Mouse (Mus musculus) embryonic facial prominence, embryonic 10.5 days (tissue): ENCODE data around the gene Maats1. TPM values are rescaled to one million over a fixed set of nuclear protein-coding genes. Genes with fewer than 3 reads are reported as not detected.

Experiments used
- DNase-seq: peaks from one replicate; pipeline ENCODE4 v3.0.0-alpha.2; 2017; ENCODE audit warnings: low spot score
- H3K27ac ChIP-seq: fragments of 300-500 bp; sonication (generic); replicated peaks from 2 replicates; pipeline ENCODE4 v1.5.1; 2016; ENCODE audit warnings: mild to moderate bottlenecking
- H3K27me3 ChIP-seq: fragments of 300-500 bp; sonication (generic); replicated peaks from 2 replicates; pipeline ENCODE4 v1.6.1; 2016; ENCODE audit warnings: low read depth, mild to moderate bottlenecking; ENCODE audit not compliant: poor library complexity, severe bottlenecking
- H3K36me3 ChIP-seq: fragments of 300-500 bp; sonication (generic); replicated peaks from 2 replicates; pipeline ENCODE4 v1.6.1; 2016; ENCODE audit warnings: mild to moderate bottlenecking, moderate library complexity
- H3K4me1 ChIP-seq: fragments of 300-500 bp; sonication (generic); 2 replicates; pipeline ENCODE4 v1.6.1; 2016
- H3K4me3 ChIP-seq: fragments of 300-500 bp; sonication (generic); 2 replicates; pipeline ENCODE4 v1.5.1; 2016; ENCODE audit warnings: mild to moderate bottlenecking, moderate library complexity
- H3K9me3 ChIP-seq: fragments of 300-500 bp; sonication (generic); 2 replicates; pipeline ENCODE4 v1.6.1; 2016; ENCODE audit warnings: mild to moderate bottlenecking
- WGBS: fragments of 180-500 bp; shearing (Covaris S2); methylation state at CpG from one replicate; pipeline ENCODE4 v1.1.7; 2016; 5-methylcytosine and 5-hydroxymethylcytosine counted together
- polyA plus RNA-seq: library from polyadenylated mRNA; unstranded; fragments of >200 nt; fragmentation: Nextera tagmentation; extraction: Ambion mirVana; gene quantifications from 2 replicates; pipeline ENCODE4 v1.2.1, GENCODE M21; 2016

Gene Maats1
- polyA plus RNA-seq, 1 experiment from 2014 or later = 0.17 TPM

GRCm38 (mm10) chr16:38295349-38295930 lies 46.5 kb downstream of the Maats1 start:
- Histone ChIP-seq H3K4me1 (0 out of 2 replicates have a peak, but pooled peaks cover 4% of the 10 kb centered on the region), H3K27ac (no peak overlapping the region), H3K4me3 (no peak overlapping the region), H3K36me3 (no peaks in the 10 kb centered on the region), H3K27me3 (no peaks in the 10 kb centered on the region), H3K9me3 (no peaks in the 10 kb centered on the region)
- 59% methylated on average over 5 of the region's 5 CpGs for WGBS
- no peak for DNase-seq

- Histone ChIP-seq H3K9me3 (no peaks in the 10 kb centered on the region), H3K27ac (no peak within 1 kb of the TSS), H3K4me1 (0 out of 2 replicates have a peak, but pooled peaks cover 4% of the 10 kb centered on the region), H3K27me3 (no peaks in the 10 kb centered on the region), H3K4me3 (no peak within 1 kb of the TSS), H3K36me3 (no peaks in the 10 kb centered on the region)
- WGBS = 72% methylated on average over 7 of the region's 7 CpGs
- no peak for DNase-seq
These were observed 47.1 kb downstream of the Maats1 start, which contains the start of gene Nr1i2 for GRCm38 (mm10) chr16:38294685-38295348. Gene Nr1i2 (minus strand): TSS chr16:38294824.

GRCm38 (mm10) chr16:38290151-38290550 lies 51.8 kb downstream of the Maats1 start:
- H3K9me3 ChIP-seq = no peaks in the 10 kb centered on the region
- H3K27me3 ChIP-seq = no peaks in the 10 kb centered on the region
- H3K4me1 ChIP-seq = peaks cover 25% of the 10 kb centered on the region
- no peaks in the 10 kb centered on the region for H3K36me3 ChIP-seq
- DNase-seq = no peak
- H3K4me3 ChIP-seq = no peak overlapping the region
- H3K27ac ChIP-seq = no peak overlapping the region
- 83% methylated on average over 2 of the region's 2 CpGs for WGBS

- Histone ChIP-seq H3K4me1 (peaks cover 21% of the 10 kb centered on the region), H3K9me3 (no peaks in the 10 kb centered on the region), H3K27me3 (no peaks in the 10 kb centered on the region), H3K36me3 (no peaks in the 10 kb centered on the region), H3K27ac (no peak overlapping the region), H3K4me3 (no peak overlapping the region)
- 20% methylated on average over 6 of the region's 6 CpGs for WGBS
- DNase-seq = peak; percentile 37
These were observed 53.1 kb downstream of the Maats1 start for GRCm38 (mm10) chr16:38288851-38289250.

GRCm38 (mm10) chr16:38287762-38288161 lies 54.2 kb downstream of the Maats1 start:
- WGBS = 84% methylated on average over 3 of the region's 3 CpGs
- H3K4me3 ChIP-seq = no peak overlapping the region
- DNase-seq = no peak

GRCm38 (mm10) chr16:38287357-38287756 lies 54.6 kb downstream of the Maats1 start:
- no peaks in the 10 kb centered on the region for H3K27me3 ChIP-seq
- H3K4me3 ChIP-seq = no peak overlapping the region
- H3K36me3 ChIP-seq = no peaks in the 10 kb centered on the region
- no peak for DNase-seq
- H3K27ac ChIP-seq = no peak overlapping the region
- no peaks in the 10 kb centered on the region for H3K9me3 ChIP-seq
- WGBS = 59% methylated on average over 6 of the region's 6 CpGs
- H3K4me1 ChIP-seq = peaks cover 31% of the 10 kb centered on the region

More at GRCm38 (mm10) chr16:38287762-38288161, 54.2 kb downstream of the Maats1 start:
- H3K27me3 ChIP-seq = no peaks in the 10 kb centered on the region
- H3K27ac ChIP-seq = no peak overlapping the region
- H3K9me3 ChIP-seq = no peaks in the 10 kb centered on the region
- H3K4me1 ChIP-seq = peaks cover 29% of the 10 kb centered on the region
- no peaks in the 10 kb centered on the region for H3K36me3 ChIP-seq

GRCm38 (mm10) chr16:38286541-38286940 lies 55.4 kb downstream of the Maats1 start:
- no peak for DNase-seq
- H3K4me1 ChIP-seq = peaks cover 31% of the 10 kb centered on the region
- no peaks in the 10 kb centered on the region for H3K27me3 ChIP-seq
- WGBS = 73% methylated on average over 4 of the region's 4 CpGs
- H3K27ac ChIP-seq = no peak overlapping the region
- H3K4me3 ChIP-seq = no peak overlapping the region
- H3K36me3 ChIP-seq = no peaks in the 10 kb centered on the region
- no peaks in the 10 kb centered on the region for H3K9me3 ChIP-seq

- Histone ChIP-seq H3K27ac (no peak overlapping the region), H3K4me3 (no peak overlapping the region), H3K36me3 (no peaks in the 10 kb centered on the region), H3K9me3 (no peaks in the 10 kb centered on the region), H3K27me3 (no peaks in the 10 kb centered on the region), H3K4me1 (peaks cover 31% of the 10 kb centered on the region)
- WGBS = 78% methylated on average over 7 of the region's 7 CpGs
- no peak for DNase-seq
These were observed 56.1 kb downstream of the Maats1 start for GRCm38 (mm10) chr16:38285801-38286200.

- no peak for DNase-seq
- no peak overlapping the region for H3K4me3 ChIP-seq
- no peaks in the 10 kb centered on the region for H3K36me3 ChIP-seq
- WGBS = 44% methylated on average over 3 of the region's 3 CpGs
- H3K9me3 ChIP-seq = no peaks in the 10 kb centered on the region
- H3K4me1 ChIP-seq = peaks cover 19% of the 10 kb centered on the region
- no peak overlapping the region for H3K27ac ChIP-seq
- H3K27me3 ChIP-seq = no peaks in the 10 kb centered on the region
These were observed 58.6 kb downstream of the Maats1 start for GRCm38 (mm10) chr16:38283300-38283699.

GRCm38 (mm10) chr16:38282559-38283160 lies 59.3 kb downstream of the Maats1 start:
- no peak for DNase-seq

GRCm38 (mm10) chr16:38280951-38281350 lies 61.0 kb downstream of the Maats1 start:
- 83% methylated on average over 7 of the region's 7 CpGs for WGBS
- DNase-seq = no peak
- Histone ChIP-seq H3K27ac (no peak overlapping the region), H3K4me3 (no peak overlapping the region), H3K9me3 (no peaks in the 10 kb centered on the region), H3K36me3 (no peaks in the 10 kb centered on the region), H3K4me1 (0 out of 2 replicates have a peak, but pooled peaks cover 10% of the 10 kb centered on the region), H3K27me3 (no peaks in the 10 kb centered on the region)

More at GRCm38 (mm10) chr16:38282559-38283160, 59.3 kb downstream of the Maats1 start:
- Histone ChIP-seq H3K27me3 (no peaks in the 10 kb centered on the region), H3K4me3 (no peak overlapping the region), H3K27ac (no peak overlapping the region), H3K4me1 (peaks cover 12% of the 10 kb centered on the region), H3K9me3 (no peaks in the 10 kb centered on the region), H3K36me3 (no peaks in the 10 kb centered on the region)
- WGBS = 86% methylated on average over 7 of the region's 7 CpGs

- DNase-seq = no peak
- Histone ChIP-seq H3K27ac (no peak overlapping the region), H3K4me1 (0 out of 2 replicates have a peak, but pooled peaks cover 10% of the 10 kb centered on the region), H3K36me3 (no peaks in the 10 kb centered on the region), H3K27me3 (no peaks in the 10 kb centered on the region), H3K9me3 (no peaks in the 10 kb centered on the region), H3K4me3 (no peak overlapping the region)
- 92% methylated on average over 5 of the region's 5 CpGs for WGBS
These were observed 62.1 kb downstream of the Maats1 start for GRCm38 (mm10) chr16:38279794-38280193.

- no peak overlapping the region for H3K27ac ChIP-seq
- no peak for DNase-seq
- H3K4me3 ChIP-seq = no peak overlapping the region
- H3K9me3 ChIP-seq = no peaks in the 10 kb centered on the region
- H3K27me3 ChIP-seq = no peaks in the 10 kb centered on the region
- 83% methylated on average over 2 of the region's 2 CpGs for WGBS
- H3K36me3 ChIP-seq = no peaks in the 10 kb centered on the region
- H3K4me1 ChIP-seq = 0 out of 2 replicates have a peak, but pooled peaks cover 3% of the 10 kb centered on the region
These were observed 67.2 kb downstream of the Maats1 start for GRCm38 (mm10) chr16:38274737-38275136.
